Mouse (Mus musculus) olfactory bulb, adult 2 months (tissue): ENCODE data around the gene Cbfa2t2. TPM values are rescaled to one million over a fixed set of nuclear protein-coding genes. Genes with fewer than 3 reads are reported as not detected.
A peak's percentile ranks its signal among the peaks of the same experiment; 100 is the strongest.

Experiments
- H3K27ac ChIP-seq: fragments of 200-500 bp; 2 replicates; pipeline ENCODE4 v1.5.1; 2012; ENCODE audit warnings: low read depth, low read length; ENCODE audit not compliant: insufficient read depth
- H3K4me1 ChIP-seq: fragments of 200-500 bp; 2 replicates; pipeline ENCODE4 v1.6.1; 2012; ENCODE audit warnings: low read length; ENCODE audit not compliant: control insufficient read depth, insufficient read depth
- H3K4me3 ChIP-seq: fragments of 200-500 bp; 2 replicates; pipeline ENCODE4 v1.5.1; 2012; ENCODE audit warnings: mild to moderate bottlenecking, low read depth, low read length, moderate library complexity; ENCODE audit not compliant: insufficient read depth
- CTCF ChIP-seq: fragments of 200-500 bp; IDR thresholded peaks from 2 replicates; pipeline ENCODE4 v1.5.1; 2012; ENCODE audit warnings: low read depth, mild to moderate bottlenecking, low read length, moderate library complexity; ENCODE audit not compliant: insufficient read depth
- POLR2A ChIP-seq: fragments of 200-500 bp; IDR thresholded peaks from 2 replicates; pipeline ENCODE4 v1.6.1; 2012; ENCODE audit warnings: mild to moderate bottlenecking, low read depth, low read length, moderate library complexity; ENCODE audit not compliant: insufficient read depth
- WGBS: fragments of 180-500 bp; shearing (Covaris S2); methylation state at CpG from one replicate; pipeline ENCODE4 v1.1.7; 2018; 5-methylcytosine and 5-hydroxymethylcytosine counted together
- polyA plus RNA-seq: library from polyadenylated mRNA; stranded (reverse); fragments of >200 nt; gene quantifications from 2 replicates; pipeline ENCODE4 v1.2.4, GENCODE M21; 2012; ENCODE audit warnings: low replicate concordance; ENCODE audit not compliant: missing spikeins, insufficient read depth, insufficient read length

The Cbfa2t2 gene
- polyA plus RNA-seq, 1 experiment: not detected

- WGBS: 59% methylated on average over 21 of the region's 21 CpGs
- peaks cover 58% of the 10 kb centered on the region for H3K4me1 ChIP-seq
- TF ChIP-seq POLR2A (no peak), CTCF (no peak)
- no peak overlapping the region for H3K27ac ChIP-seq
- H3K4me3 ChIP-seq: no peak overlapping the region
Measured at GRCm38 (mm10) chr2:154551927-154552326, 115.6 kb downstream of the Cbfa2t2 start.

GRCm38 (mm10) chr2:154552424-154552907 lies 116.2 kb downstream of the Cbfa2t2 start:
- no peak overlapping the region; the same call in 1 of the 2 replicates for H3K27ac ChIP-seq
- peak; percentile 46; the same call in 1 of the 2 replicates for TF ChIP-seq CTCF
- TF ChIP-seq POLR2A: no peak
- peaks cover 61% of the 10 kb centered on the region for H3K4me1 ChIP-seq
- WGBS: 13% methylated on average over 27 of the region's 27 CpGs
- H3K4me3 ChIP-seq: 0 out of 2 replicates have a peak overlapping the region, but pooled peaks have one; percentile 10

- WGBS: 38% methylated on average over 6 of the region's 6 CpGs
- TF ChIP-seq CTCF: no peak
- no peak for TF ChIP-seq POLR2A
- Histone ChIP-seq H3K27ac (peak overlapping the region; percentile 91), H3K4me1 (peaks cover 62% of the 10 kb centered on the region), H3K4me3 (no peak overlapping the region; the same call in 1 of the 2 replicates)
Measured at GRCm38 (mm10) chr2:154555235-154555634, 119.0 kb downstream of the Cbfa2t2 start.

DNA sequence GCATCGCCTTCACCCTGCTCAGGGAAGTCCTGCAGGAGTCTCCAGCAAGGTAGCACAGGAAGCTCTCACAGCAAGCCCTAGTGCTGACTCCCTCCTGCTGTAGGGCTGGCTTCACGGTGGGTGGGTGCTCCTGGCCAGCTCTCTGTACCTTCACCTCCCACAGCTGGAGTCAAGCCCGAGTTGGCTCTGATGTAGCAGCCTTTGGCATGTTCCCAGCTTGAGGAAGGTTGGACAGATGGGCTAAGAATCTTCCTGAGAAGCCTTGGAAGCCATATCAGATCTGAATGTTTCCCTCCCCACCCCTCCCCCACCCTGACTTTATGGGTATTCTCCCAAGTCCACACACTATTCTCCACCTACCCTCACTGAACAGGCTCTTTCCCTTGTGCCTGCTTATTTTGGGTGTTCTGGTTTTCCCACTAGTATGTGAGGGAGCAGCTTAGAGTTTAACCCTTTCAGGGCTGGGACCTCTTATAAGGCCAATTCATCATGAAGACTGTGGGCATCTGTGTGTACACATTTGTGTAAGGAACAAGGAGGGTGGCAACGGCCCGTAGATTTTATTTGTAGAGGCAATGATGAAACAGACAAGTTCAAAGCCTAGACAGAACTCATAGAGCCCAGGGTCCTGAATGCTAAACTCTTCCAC lies 121.0 kb downstream of the Cbfa2t2 start:
- peak overlapping the region; percentile 87 for H3K27ac ChIP-seq
- WGBS: 37% methylated on average over 5 of the region's 5 CpGs
- peaks cover 51% of the 10 kb centered on the region for H3K4me1 ChIP-seq
- TF ChIP-seq POLR2A (no peak), CTCF (no peak)
- H3K4me3 ChIP-seq: peak overlapping the region; percentile 68

GRCm38 (mm10) chr2:154558264-154559039 lies 122.2 kb downstream of the Cbfa2t2 start, which contains the start of gene Necab3:
Gene Necab3 (minus strand): TSS chr2:154558890.
- 7% methylated on average over 34 of the region's 34 CpGs for WGBS
- H3K4me3 ChIP-seq: peak within 1 kb of the TSS; percentile 68
- H3K27ac ChIP-seq: peak within 1 kb of the TSS; percentile 87
- H3K4me1 ChIP-seq: peaks cover 43% of the 10 kb centered on the region
- TF ChIP-seq CTCF (no peak), POLR2A (0 out of 2 replicates have a peak, but pooled peaks have one; percentile 27)

- no peak overlapping the region for H3K4me3 ChIP-seq
- H3K27ac ChIP-seq: no peak overlapping the region
- TF ChIP-seq POLR2A: no peak
- TF ChIP-seq CTCF: no peak
- H3K4me1 ChIP-seq: peaks cover 9% of the 10 kb centered on the region
- 92% methylated on average over 22 of the region's 22 CpGs for WGBS
Measured at GRCm38 (mm10) chr2:154563612-154564170, 127.4 kb downstream of the Cbfa2t2 start.

DNA sequence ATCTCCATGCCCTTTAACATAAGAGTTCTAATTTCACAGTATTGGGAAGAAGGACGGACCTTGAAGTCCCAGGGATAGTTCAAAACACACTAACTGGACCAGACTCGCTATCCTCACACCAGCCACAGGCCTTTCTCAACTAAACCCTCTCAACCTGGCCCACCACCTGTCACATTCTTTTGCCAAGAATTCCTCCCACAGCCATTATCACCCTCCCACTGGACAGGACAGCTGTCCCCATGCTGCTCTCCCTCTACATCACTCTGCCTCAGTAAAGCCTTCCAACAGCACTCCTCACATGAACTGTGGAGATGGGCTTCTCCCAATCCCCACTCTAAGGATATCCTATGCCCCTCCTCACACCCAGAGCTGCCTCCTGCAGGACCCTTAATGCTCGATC lies 129.3 kb downstream of the Cbfa2t2 start:
- 91% methylated on average over 3 of the region's 3 CpGs for WGBS
- Histone ChIP-seq H3K27ac (no peak overlapping the region), H3K4me1 (peaks cover 7% of the 10 kb centered on the region)

DNA sequence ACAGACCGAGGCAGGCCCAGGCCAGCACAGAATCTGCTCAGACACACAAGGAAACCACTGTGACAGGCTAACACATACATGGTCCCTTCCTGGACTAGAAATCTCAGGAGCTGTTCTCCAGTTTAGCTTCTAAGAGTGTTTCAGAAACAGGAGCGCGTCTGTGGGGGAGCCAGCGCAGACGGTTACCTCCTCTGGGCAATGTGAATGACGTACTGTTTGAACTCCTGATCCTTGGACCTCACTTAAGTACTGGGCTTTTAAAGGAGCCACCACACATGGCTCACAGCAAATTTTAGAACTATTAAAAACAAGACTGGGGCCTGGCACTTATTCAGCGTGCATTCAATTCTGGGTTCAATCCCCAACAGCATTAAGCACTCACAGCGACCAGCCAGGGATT lies 130.4 kb downstream of the Cbfa2t2 start:
- TF ChIP-seq CTCF (no peak), POLR2A (no peak)
- peaks cover 7% of the 10 kb centered on the region for H3K4me1 ChIP-seq
- H3K27ac ChIP-seq: no peak overlapping the region
- H3K4me3 ChIP-seq: no peak overlapping the region
- WGBS: 78% methylated on average over 8 of the region's 8 CpGs

More for the DNA sequence above, 129.3 kb downstream of the Cbfa2t2 start:
- no peak overlapping the region for H3K4me3 ChIP-seq
- no peak for TF ChIP-seq CTCF
- no peak for TF ChIP-seq POLR2A
